Mouse (Mus musculus): ENCODE results near the gene Dclk2. TPM values are rescaled to one million over a fixed set of nuclear protein-coding genes. Genes with fewer than 3 reads are reported as not detected.

Gene Dclk2
- polyA plus RNA-seq, 1 experiment from 2014 or later = 4.6 TPM

DNA sequence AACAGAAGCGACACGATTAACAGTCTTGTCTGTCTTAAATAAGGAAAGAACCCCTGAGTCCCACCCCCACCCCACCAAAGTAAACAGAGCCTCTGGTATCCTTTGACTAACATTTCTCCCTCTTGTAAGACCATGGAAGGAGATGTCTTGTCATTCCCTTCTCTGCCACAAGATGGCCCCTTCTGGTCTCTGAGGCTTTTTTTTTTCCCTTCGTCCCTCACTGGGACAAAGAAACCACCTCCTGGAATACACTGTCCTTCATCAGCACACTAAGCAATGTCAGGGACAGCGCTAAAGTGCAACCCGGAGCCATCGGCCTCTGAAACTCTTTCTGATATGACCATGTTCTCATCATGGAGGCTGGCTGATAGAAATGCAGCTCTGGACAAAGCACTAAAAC is 131.9 kb downstream of the Dclk2 start:
- Histone ChIP-seq H3K9ac (ENCODE audit: low read length) (no peak overlapping the region), H3K27me3 (ENCODE audit: control insufficient read depth, insufficient read depth, low read length) (no peaks in the 10 kb centered on the region), H3K4me1 (ENCODE audit: control insufficient read depth, insufficient read depth, low read length) (peaks cover 26% of the 10 kb centered on the region), H3K36me3 (ENCODE audit: control insufficient read depth, insufficient read depth, low read length) (no peaks in the 10 kb centered on the region), H3K9me3 (replicated peaks; ENCODE audit: control insufficient read depth, low read length) (no peaks in the 10 kb centered on the region), H3K4me3 (replicated peaks; ENCODE audit: low read length) (no peak overlapping the region), H3K27ac (ENCODE audit: low read length) (no peak overlapping the region), H3K4me2 (ENCODE audit: low read depth, low read length) (no peak overlapping the region)
- 43% methylated on average over 6 of the region's 6 CpGs for WGBS
- no peak for ATAC-seq (ENCODE audit: insufficient read depth, low FRiP score)

GRCm38 (mm10) chr3:86787423-86788123 is 133.1 kb downstream of the Dclk2 start:
- Histone ChIP-seq H3K9me3 (replicated peaks; ENCODE audit: control insufficient read depth, low read length) (no peaks in the 10 kb centered on the region), H3K4me3 (replicated peaks; ENCODE audit: low read length) (no peak overlapping the region), H3K36me3 (ENCODE audit: control insufficient read depth, insufficient read depth, low read length) (no peaks in the 10 kb centered on the region), H3K27me3 (ENCODE audit: control insufficient read depth, insufficient read depth, low read length) (no peaks in the 10 kb centered on the region), H3K27ac (ENCODE audit: low read length) (peak overlapping the region; percentile 60), H3K4me1 (ENCODE audit: control insufficient read depth, insufficient read depth, low read length) (peaks cover 22% of the 10 kb centered on the region), H3K9ac (ENCODE audit: low read length) (peak overlapping the region; percentile 39), H3K4me2 (ENCODE audit: low read depth, low read length) (no peak overlapping the region)
- 69% methylated on average over 10 of the region's 10 CpGs for WGBS
- ATAC-seq (ENCODE audit: insufficient read depth, low FRiP score) = 0 out of 2 replicates have a peak, but pooled peaks have one; percentile 4

- peak overlapping the region; percentile 39 for H3K9ac ChIP-seq (ENCODE audit: low read length)
- peaks cover 22% of the 10 kb centered on the region for H3K4me1 ChIP-seq (ENCODE audit: control insufficient read depth, insufficient read depth, low read length)
- ATAC-seq (ENCODE audit: insufficient read depth, low FRiP score) = peak; percentile 69; the same call in 1 of the 2 replicates
- no peaks in the 10 kb centered on the region for H3K27me3 ChIP-seq (ENCODE audit: control insufficient read depth, insufficient read depth, low read length)
- H3K27ac ChIP-seq (ENCODE audit: low read length) = peak overlapping the region; percentile 60
- no peaks in the 10 kb centered on the region for H3K36me3 ChIP-seq (ENCODE audit: control insufficient read depth, insufficient read depth, low read length)
- no peaks in the 10 kb centered on the region for H3K9me3 ChIP-seq (replicated peaks; ENCODE audit: control insufficient read depth, low read length)
- H3K4me3 ChIP-seq (replicated peaks; ENCODE audit: low read length) = no peak overlapping the region
- 40% methylated on average over 11 of the region's 11 CpGs for WGBS
- no peak overlapping the region for H3K4me2 ChIP-seq (ENCODE audit: low read depth, low read length)
Measured at GRCm38 (mm10) chr3:86786845-86787351, 133.8 kb downstream of the Dclk2 start.

- WGBS = 77% methylated on average over 12 of the region's 12 CpGs
- peaks cover 22% of the 10 kb centered on the region for H3K4me1 ChIP-seq (ENCODE audit: control insufficient read depth, insufficient read depth, low read length)
Measured at GRCm38 (mm10) chr3:86786280-86786679, 134.4 kb downstream of the Dclk2 start.

DNA sequence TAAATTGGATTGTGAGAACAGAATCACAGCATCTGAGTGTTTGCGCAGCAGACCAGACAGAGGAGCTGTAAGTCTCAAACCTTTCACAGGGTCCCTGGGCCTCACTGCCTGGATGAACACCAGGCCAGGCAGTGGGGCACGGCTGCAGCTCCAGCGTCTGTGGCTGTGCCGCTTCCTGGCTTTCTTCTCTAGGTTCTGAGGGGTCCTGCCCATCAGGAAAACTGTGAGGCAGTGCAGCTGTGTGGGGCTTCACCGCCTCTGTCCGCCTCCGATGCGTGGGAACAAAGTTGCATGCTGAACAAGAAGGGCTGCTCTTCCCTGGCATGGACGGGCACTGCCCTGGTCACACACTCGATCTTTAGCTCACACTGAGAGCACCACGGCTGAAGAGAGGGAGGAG is 135.7 kb downstream of the Dclk2 start:
- ATAC-seq (ENCODE audit: insufficient read depth, low FRiP score) = no peak
- Histone ChIP-seq H3K9me3 (replicated peaks; ENCODE audit: control insufficient read depth, low read length) (no peaks in the 10 kb centered on the region), H3K27me3 (ENCODE audit: control insufficient read depth, insufficient read depth, low read length) (no peaks in the 10 kb centered on the region), H3K36me3 (ENCODE audit: control insufficient read depth, insufficient read depth, low read length) (no peaks in the 10 kb centered on the region), H3K27ac (ENCODE audit: low read length) (no peak overlapping the region), H3K4me2 (ENCODE audit: low read depth, low read length) (no peak overlapping the region), H3K9ac (ENCODE audit: low read length) (0 out of 2 replicates have a peak overlapping the region, but pooled peaks have one; percentile 20), H3K4me1 (ENCODE audit: control insufficient read depth, insufficient read depth, low read length) (peaks cover 22% of the 10 kb centered on the region), H3K4me3 (replicated peaks; ENCODE audit: low read length) (no peak overlapping the region)
- 61% methylated on average over 11 of the region's 11 CpGs for WGBS

More at GRCm38 (mm10) chr3:86786280-86786679, 134.4 kb downstream of the Dclk2 start:
- H3K4me3 ChIP-seq (replicated peaks; ENCODE audit: low read length) = no peak overlapping the region
- no peak overlapping the region for H3K4me2 ChIP-seq (ENCODE audit: low read depth, low read length)
- no peaks in the 10 kb centered on the region for H3K9me3 ChIP-seq (replicated peaks; ENCODE audit: control insufficient read depth, low read length)
- H3K36me3 ChIP-seq (ENCODE audit: control insufficient read depth, insufficient read depth, low read length) = no peaks in the 10 kb centered on the region
- no peak overlapping the region for H3K9ac ChIP-seq (ENCODE audit: low read length)
- 0 out of 2 replicates have a peak overlapping the region, but pooled peaks have one; percentile 60 for H3K27ac ChIP-seq (ENCODE audit: low read length)
- no peaks in the 10 kb centered on the region for H3K27me3 ChIP-seq (ENCODE audit: control insufficient read depth, insufficient read depth, low read length)
- no peak for ATAC-seq (ENCODE audit: insufficient read depth, low FRiP score)

DNA sequence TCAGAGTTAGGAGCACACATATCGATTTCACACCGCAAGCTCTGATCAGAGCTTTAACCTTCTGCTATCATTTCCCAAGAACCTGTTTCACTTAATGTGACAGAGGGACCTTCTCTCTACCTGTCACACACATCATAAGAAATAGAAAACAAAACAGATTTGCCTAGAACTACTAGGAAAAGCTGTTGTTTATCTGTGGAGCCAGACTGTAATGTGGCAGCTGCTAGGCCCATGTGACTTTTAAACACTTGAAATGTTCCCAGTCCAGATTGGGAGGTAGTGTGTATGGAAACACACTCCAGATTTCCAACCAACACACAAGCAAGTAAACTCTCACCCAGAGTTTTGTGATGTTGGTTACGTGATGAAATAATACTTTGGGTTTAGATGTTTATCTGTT is 136.6 kb downstream of the Dclk2 start:
- no peak for ATAC-seq (ENCODE audit: insufficient read depth, low FRiP score)
- Histone ChIP-seq H3K9me3 (replicated peaks; ENCODE audit: control insufficient read depth, low read length) (no peaks in the 10 kb centered on the region), H3K9ac (ENCODE audit: low read length) (no peak overlapping the region), H3K27me3 (ENCODE audit: control insufficient read depth, insufficient read depth, low read length) (no peaks in the 10 kb centered on the region), H3K4me2 (ENCODE audit: low read depth, low read length) (no peak overlapping the region), H3K36me3 (ENCODE audit: control insufficient read depth, insufficient read depth, low read length) (no peaks in the 10 kb centered on the region), H3K27ac (ENCODE audit: low read length) (no peak overlapping the region), H3K4me3 (replicated peaks; ENCODE audit: low read length) (no peak overlapping the region), H3K4me1 (ENCODE audit: control insufficient read depth, insufficient read depth, low read length) (peaks cover 22% of the 10 kb centered on the region)
- WGBS = 90% methylated on average over 3 of the region's 3 CpGs

- H3K36me3 ChIP-seq (ENCODE audit: control insufficient read depth, insufficient read depth, low read length) = no peaks in the 10 kb centered on the region
- H3K4me2 ChIP-seq (ENCODE audit: low read depth, low read length) = no peak overlapping the region
- no peak overlapping the region for H3K9ac ChIP-seq (ENCODE audit: low read length)
- WGBS = 76% methylated on average over 4 of the region's 4 CpGs
- H3K27me3 ChIP-seq (ENCODE audit: control insufficient read depth, insufficient read depth, low read length) = no peaks in the 10 kb centered on the region
- H3K27ac ChIP-seq (ENCODE audit: low read length) = no peak overlapping the region
- ATAC-seq (ENCODE audit: insufficient read depth, low FRiP score) = peak; percentile 63; the same call in 1 of the 2 replicates
- H3K4me1 ChIP-seq (ENCODE audit: control insufficient read depth, insufficient read depth, low read length) = 0 out of 2 replicates have a peak, but pooled peaks cover 4% of the 10 kb centered on the region
- no peaks in the 10 kb centered on the region for H3K9me3 ChIP-seq (replicated peaks; ENCODE audit: control insufficient read depth, low read length)
- H3K4me3 ChIP-seq (replicated peaks; ENCODE audit: low read length) = no peak overlapping the region
Measured at GRCm38 (mm10) chr3:86779704-86780103, 140.9 kb downstream of the Dclk2 start.

GRCm38 (mm10) chr3:86775444-86775828 is 145.2 kb downstream of the Dclk2 start:
- Histone ChIP-seq H3K27ac (ENCODE audit: low read length) (no peak overlapping the region), H3K4me2 (ENCODE audit: low read depth, low read length) (no peak overlapping the region), H3K9ac (ENCODE audit: low read length) (no peak overlapping the region), H3K4me3 (replicated peaks; ENCODE audit: low read length) (no peak overlapping the region), H3K27me3 (ENCODE audit: control insufficient read depth, insufficient read depth, low read length) (no peaks in the 10 kb centered on the region), H3K4me1 (ENCODE audit: control insufficient read depth, insufficient read depth, low read length) (0 out of 2 replicates have a peak, but pooled peaks cover 6% of the 10 kb centered on the region), H3K9me3 (replicated peaks; ENCODE audit: control insufficient read depth, low read length) (no peaks in the 10 kb centered on the region), H3K36me3 (ENCODE audit: control insufficient read depth, insufficient read depth, low read length) (no peaks in the 10 kb centered on the region)
- no peak for ATAC-seq (ENCODE audit: insufficient read depth, low FRiP score)
- WGBS = 71% methylated on average over 6 of the region's 6 CpGs

DNA sequence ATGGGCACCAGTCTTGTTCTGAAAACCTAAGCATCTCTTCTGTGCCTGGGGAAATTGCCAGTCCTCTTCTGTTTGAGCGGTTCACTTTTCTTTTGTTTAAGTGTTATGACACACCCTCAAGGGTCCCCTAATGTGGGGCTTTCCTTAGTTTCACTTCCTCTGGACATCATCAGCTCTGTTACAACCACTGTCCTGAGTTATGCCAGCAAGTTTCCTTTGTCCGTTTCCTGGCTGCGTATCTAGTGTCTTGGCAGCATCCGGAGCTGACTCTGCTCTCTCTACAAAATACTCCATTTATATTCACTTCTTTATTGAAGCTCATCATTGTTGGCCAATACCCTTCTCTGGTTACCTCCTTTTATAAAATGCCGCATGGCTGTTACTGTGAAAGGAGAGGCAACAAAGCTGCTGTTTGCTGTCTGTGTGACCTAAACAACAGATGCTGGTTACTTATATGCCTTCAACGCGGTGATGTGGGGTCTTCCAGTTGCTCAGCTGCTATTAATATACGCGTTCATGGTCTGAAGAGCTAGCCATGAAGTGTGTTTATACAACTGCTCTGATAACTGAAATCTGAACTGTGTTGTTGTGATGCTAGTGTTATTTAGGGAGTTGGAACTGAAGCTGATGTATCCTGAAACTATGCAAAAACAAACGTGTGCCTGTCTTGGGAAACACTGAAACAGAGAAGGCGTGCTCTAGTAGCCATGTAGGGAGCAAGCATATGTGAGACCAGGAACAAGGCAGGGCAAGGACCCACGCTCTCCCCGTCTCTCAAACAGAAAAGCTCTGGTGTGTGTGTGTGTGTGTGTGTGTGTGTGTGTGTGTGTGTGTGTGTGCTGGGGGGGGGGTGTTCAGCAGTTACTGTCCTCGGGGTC is 145.8 kb downstream of the Dclk2 start:
- Histone ChIP-seq H3K4me1 (ENCODE audit: control insufficient read depth, insufficient read depth, low read length) (0 out of 2 replicates have a peak, but pooled peaks cover 6% of the 10 kb centered on the region), H3K9me3 (replicated peaks; ENCODE audit: control insufficient read depth, low read length) (no peaks in the 10 kb centered on the region), H3K27ac (ENCODE audit: low read length) (no peak overlapping the region; the same call in 1 of the 2 replicates), H3K9ac (ENCODE audit: low read length) (no peak overlapping the region), H3K36me3 (ENCODE audit: control insufficient read depth, insufficient read depth, low read length) (no peaks in the 10 kb centered on the region), H3K4me2 (ENCODE audit: low read depth, low read length) (no peak overlapping the region), H3K4me3 (replicated peaks; ENCODE audit: low read length) (no peak overlapping the region), H3K27me3 (ENCODE audit: control insufficient read depth, insufficient read depth, low read length) (no peaks in the 10 kb centered on the region)
- WGBS = 61% methylated on average over 14 of the region's 14 CpGs
- ATAC-seq (ENCODE audit: insufficient read depth, low FRiP score) = no peak

Measured in stomach, embryonic 16.5 days (tissue).